Mouse (Mus musculus): ENCODE results near the gene Prm3. TPM values are rescaled to one million over a fixed set of nuclear protein-coding genes. Genes with fewer than 3 reads are reported as not detected.

The Prm3 gene
- polyA plus RNA-seq, 1 experiment from 2014 or later, result not detected

GRCm38 (mm10) chr16:10741082-10741481 lies 49.6 kb downstream of the Prm3 start:
- ATAC-seq (ENCODE audit: low read depth) (no peak), DNase-seq (no peak)
- WGBS (ENCODE audit: insufficient replicate concordance), result 63% methylated on average over 2 of the region's 2 CpGs
- Histone ChIP-seq H3K36me3 (no peaks in the 10 kb centered on the region), H3K9me3 (replicated peaks) (no peaks in the 10 kb centered on the region), H3K4me2 (no peak overlapping the region), H3K27me3 (peaks cover 10% of the 10 kb centered on the region; the same call in 1 of the 2 replicates), H3K4me1 (replicated peaks) (peaks cover 19% of the 10 kb centered on the region), H3K9ac (no peak overlapping the region), H3K27ac (no peak overlapping the region), H3K4me3 (replicated peaks) (no peak overlapping the region)

Other genes starting within 250 kb of the Prm3 start
- 3.0 and 3.5 TPM in 2 replicates for gene Dexi, start 247.9 kb downstream of the Prm3 start, polyA plus RNA-seq (2015; fragmentation: Nextera tagmentation; extraction: Ambion mirVana)
- gene Clec16a, start 245.6 kb downstream of the Prm3 start, polyA plus RNA-seq (2015; fragmentation: Nextera tagmentation; extraction: Ambion mirVana), result 12.8 and 14.1 TPM in 2 replicates
- 1.2 and 1.3 TPM in 2 replicates for gene Socs1, start 5.4 kb downstream of the Prm3 start, polyA plus RNA-seq (2015; fragmentation: Nextera tagmentation; extraction: Ambion mirVana)
- not detected in 2 replicates for gene Tnp2, start 2.3 kb downstream of the Prm3 start, polyA plus RNA-seq (2015; fragmentation: Nextera tagmentation; extraction: Ambion mirVana)
- not detected in 2 replicates for gene Prm2, start 5.2 kb upstream of the Prm3 start, polyA plus RNA-seq (2015; fragmentation: Nextera tagmentation; extraction: Ambion mirVana)
- not detected in 2 replicates for gene Prm1, start 14.9 kb upstream of the Prm3 start, polyA plus RNA-seq (2015; fragmentation: Nextera tagmentation; extraction: Ambion mirVana)
- gene Gm11172, start 22.0 kb upstream of the Prm3 start, polyA plus RNA-seq (2015; fragmentation: Nextera tagmentation; extraction: Ambion mirVana), result not detected in 2 replicates
- 2.1 and 2.3 TPM in 2 replicates for gene Rmi2, start 44.1 kb upstream of the Prm3 start, polyA plus RNA-seq (2015; fragmentation: Nextera tagmentation; extraction: Ambion mirVana)